14 mouse cellular contexts compared by ENCODE assay signal in genomic region chr6:43278247-43278646, GRCm38 (mm10). TPM values are rescaled to one million over a fixed set of nuclear protein-coding genes. Genes with fewer than 3 reads are reported as not detected.
DNase-seq lines count a peak whose midpoint lies in the region; TF ChIP-seq lines count a peak whose summit lies in the region.
"Had no signal": no experiment of that assay in that cellular context is flagged by ENCODE, and none has a peak within 500 bp of the region (broad histone marks: within the 10 kb centered on the region; RNA-seq: fewer than 3 reads in every experiment).

No protein-coding gene starts in this region.

- no peak overlapping the region for H3K27ac ChIP-seq in layer of hippocampus, adult 2 months
- H3K27ac ChIP-seq: embryonic facial prominence, embryonic 13.5 days; hindbrain, embryonic 13.5 days had no signal

- peaks cover 66% of the 10 kb centered on the region for H3K36me3 ChIP-seq in C2C12 (ENCODE audit: control insufficient read depth, insufficient read depth)
- H3K36me3 ChIP-seq: hindbrain, embryonic 13.5 days had no signal

- peak; percentile 73 for TF ChIP-seq CTCF in layer of hippocampus, adult 2 months (conservative IDR thresholded peaks at IDR 0.05)
- peak; percentile 15 for TF ChIP-seq CTCF in C2C12 (IDR thresholded peaks at IDR 0.05; ENCODE audit: control insufficient read depth, insufficient read depth, insufficient read length)

- H3K27me3 ChIP-seq in C2C12 (ENCODE audit: control insufficient read depth, insufficient read depth, insufficient read length) = no peaks in the 10 kb centered on the region
- H3K27me3 ChIP-seq: embryonic facial prominence, embryonic 13.5 days; hindbrain, embryonic 13.5 days had no signal

- H3K4me3 ChIP-seq in layer of hippocampus, adult 2 months = no peak overlapping the region
- H3K4me3 ChIP-seq in C2C12 (ENCODE audit: insufficient read depth, poor library complexity, severe bottlenecking) = no peak overlapping the region
- H3K4me3 ChIP-seq: embryonic facial prominence, embryonic 13.5 days; hindbrain, embryonic 13.5 days; megakaryocyte, embryonic 14.5 days had no signal

- no peaks in the 10 kb centered on the region for H3K79me3 ChIP-seq in C2C12 (ENCODE audit: low read depth)

- H3K79me2 ChIP-seq in C2C12 (ENCODE audit: control insufficient read depth, insufficient read depth) = no peaks in the 10 kb centered on the region

- no peak overlapping the region for H3ac ChIP-seq in C2C12 (ENCODE audit: control insufficient read depth, insufficient read length, low read depth)

- DNase-seq in cerebellum, postnatal 14 days = peak; percentile 10 to 17
- no peak for DNase-seq in cerebellum, adult 18-20 months
- DNase-seq in layer of hippocampus, adult 2 months (ENCODE audit: low spot score in 2 of 2) = no peak
- no peak for DNase-seq in layer of hippocampus, postnatal 36 days
- peak; percentile 41 for DNase-seq in embryo, embryonic 11 days
- no peak for DNase-seq in c-Kit-positive CD71-positive TER-119-positive erythroid progenitor cells, embryonic 14.5 days (ENCODE audit: low spot score)
- no peak for DNase-seq in frontal cortex, postnatal 14 days (ENCODE audit: low spot score in 2 of 2)
- DNase-seq: adrenal gland, adult 8-10 months; gastrocnemius, postnatal 14 days had no signal

TF ChIP-seq in C2C12, 6 proteins besides CTCF, POLR2A, EP300 and RAD21:
- TF ChIP-seq MAX (IDR thresholded peaks at IDR 0.05) = no peak
- TF ChIP-seq FOSL1 (IDR thresholded peaks at IDR 0.05; ENCODE audit: insufficient read depth, low read length, poor library complexity, severe bottlenecking) = no peak
- TF ChIP-seq USF1 (IDR thresholded peaks at IDR 0.05; ENCODE audit: low read depth) = no peak
- TF ChIP-seq CEBPB (IDR thresholded peaks at IDR 0.05; ENCODE audit: low read depth) = no peak
- no peak for TF ChIP-seq MYOD1 (IDR thresholded peaks at IDR 0.05; ENCODE audit: control insufficient read depth, insufficient read length, low read depth)
- no peak for TF ChIP-seq MYOG (IDR thresholded peaks at IDR 0.05; ENCODE audit: control insufficient read depth, extremely low read depth, insufficient read length)

RNA-seq across cellular contexts. Expression of gene Arhgef5, which starts 12.9 kb away (rescaled TPM):
- total RNA-seq in layer of hippocampus, adult 2 months (2021) = 1 to 10 TPM; 1.7 to 2.8 TPM
- total RNA-seq in layer of hippocampus, postnatal 36 days (2021) = 1 to 10 TPM; 2.4 to 2.7 TPM
- polyA plus RNA-seq in C2C12 (2012; fragmentation: generic; extraction: Trizol) = 9.3 TPM

RNA-seq across cellular contexts. Expression of gene Nobox, which starts 31.1 kb away (rescaled TPM):
- not detected for total RNA-seq in layer of hippocampus, adult 2 months (2021)
- not detected for total RNA-seq in layer of hippocampus, postnatal 36 days (2021)
- polyA plus RNA-seq in C2C12 (2012; fragmentation: generic; extraction: Trizol) = not detected
- total RNA-seq: gastrocnemius, postnatal 14 days had no signal
- polyA plus RNA-seq: embryonic facial prominence, embryonic 13.5 days; hindbrain, embryonic 13.5 days had no signal

RNA-seq across cellular contexts. Expression of gene Olfr47, which starts 46.9 kb away (rescaled TPM):
- not detected for total RNA-seq in layer of hippocampus, adult 2 months (2021)
- not detected for total RNA-seq in layer of hippocampus, postnatal 36 days (2021)
- polyA plus RNA-seq in C2C12 (2012; fragmentation: generic; extraction: Trizol) = not detected
- total RNA-seq: adrenal gland, adult 8-10 months; gastrocnemius, postnatal 14 days had no signal
- polyA plus RNA-seq: embryonic facial prominence, embryonic 13.5 days; hindbrain, embryonic 13.5 days; testis, adult 2 months had no signal

Comparison
In these comparisons a context has a peak if more than half of its experiments do, and no peak if none do; other contexts are left out.
1. DNase-seq: peak in cerebellum, postnatal 14 days (2 of 2) and embryo, embryonic 11 days (single experiment); none in cerebellum, adult 18-20 months (0 of 2), layer of hippocampus, adult 2 months (0 of 2), layer of hippocampus, postnatal 36 days (0 of 2), c-Kit-positive CD71-positive TER-119-positive erythroid progenitor cells, embryonic 14.5 days (single experiment) and frontal cortex, postnatal 14 days (0 of 2).